Mouse (Mus musculus) lung, adult 2 months (tissue): ENCODE measurements at regions not wholly inside any gene's neighbourhood (a gene's known extent, or its start where the extent isn't known, plus 50 kb on each side); places are given as distances from the start of the nearest gene placed in this dataset.

Experiments
- DNase-seq: peaks from one replicate; pipeline ENCODE4 v3.0.0; 2022
- H3K4me1 ChIP-seq: fragments of 200-500 bp; 2 replicates; pipeline ENCODE4 v1.6.1; 2011; ENCODE audit warnings: low read length; ENCODE audit not compliant: control insufficient read depth, insufficient read depth
- H3K4me3 ChIP-seq: fragments of 200-500 bp; replicated peaks from 2 replicates; pipeline ENCODE3; 2011; ENCODE audit warnings: low read depth, mild to moderate bottlenecking, control low read depth, low read length; ENCODE audit errors: extremely low read depth
- CTCF ChIP-seq: fragments of 200-500 bp; IDR thresholded peaks from 2 replicates; pipeline ENCODE4 v1.5.1; 2011; ENCODE audit warnings: mild to moderate bottlenecking, low read length, control low read depth; ENCODE audit not compliant: insufficient read depth
- POLR2A ChIP-seq: fragments of 200-500 bp; IDR thresholded peaks from 2 replicates; pipeline ENCODE4 v1.6.1; 2011; ENCODE audit warnings: low read depth, mild to moderate bottlenecking, control low read depth, low read length, borderline replicate concordance; ENCODE audit errors: extremely low read depth
- WGBS: fragments of 180-500 bp; shearing (Covaris S2); methylation state at CpG from one replicate; pipeline ENCODE4 v1.1.7; 2018; 5-methylcytosine and 5-hydroxymethylcytosine counted together

DNA sequence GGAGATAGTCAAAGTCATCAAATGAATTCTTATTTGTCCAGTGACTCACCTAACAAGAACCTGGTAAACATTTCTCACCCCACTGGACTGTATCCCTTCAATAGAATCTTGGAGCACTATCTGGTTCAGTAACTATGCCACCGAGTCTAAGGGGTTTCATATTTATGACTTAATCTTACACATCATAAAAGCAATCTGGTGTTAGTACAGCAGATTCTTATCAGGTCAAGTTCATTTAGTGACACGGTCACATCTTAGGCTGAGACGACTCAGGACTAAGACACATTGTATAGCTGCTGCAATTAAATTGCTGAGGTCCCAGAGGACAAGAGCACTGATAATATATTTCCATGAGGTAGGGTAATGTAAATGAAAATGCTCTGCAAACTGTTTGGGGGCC, 57.4 kb upstream of the Tmem26 start:
- H3K4me1 ChIP-seq, result no peaks in the 10 kb centered on the region
- WGBS, result 71% methylated on average over 3 of the region's 3 CpGs
- H3K4me3 ChIP-seq, result no peak overlapping the region
- DNase-seq, result no peak
- TF ChIP-seq POLR2A (no peak), CTCF (no peak)

DNA sequence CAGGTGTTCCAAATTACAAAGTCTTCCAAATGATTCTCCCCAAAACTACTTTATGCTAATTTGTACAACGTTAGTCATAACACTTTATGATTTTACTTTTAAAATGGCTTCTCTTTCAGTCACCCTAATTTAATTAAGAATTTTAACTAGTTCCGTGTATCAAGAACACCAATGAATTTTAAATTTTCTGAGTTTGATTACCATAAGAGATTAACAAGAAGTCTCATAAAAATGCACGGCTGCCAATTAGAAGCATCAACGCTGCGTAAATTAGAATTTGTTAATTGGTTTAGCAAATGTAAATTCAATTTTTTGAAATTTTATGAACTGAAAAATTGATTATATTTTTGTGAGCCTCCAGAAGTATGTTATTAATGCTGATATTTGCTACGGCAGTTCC, 54.1 kb upstream of the Tmem26 start:
- H3K4me1 ChIP-seq, result no peaks in the 10 kb centered on the region
- DNase-seq, result no peak
- 92% methylated on average over 6 of the region's 6 CpGs for WGBS
- no peak overlapping the region for H3K4me3 ChIP-seq
- TF ChIP-seq POLR2A (no peak), CTCF (no peak)

GRCm38 (mm10) chr10:68669992-68670391, 53.5 kb upstream of the Tmem26 start:
- no peak for DNase-seq
- no peak for TF ChIP-seq POLR2A
- TF ChIP-seq CTCF, result no peak
- WGBS, result 82% methylated on average over 3 of the region's 3 CpGs
- no peak overlapping the region for H3K4me3 ChIP-seq
- no peaks in the 10 kb centered on the region for H3K4me1 ChIP-seq

GRCm38 (mm10) chr10:68672291-68672690, 51.2 kb upstream of the Tmem26 start:
- Histone ChIP-seq H3K4me1 (no peaks in the 10 kb centered on the region), H3K4me3 (no peak overlapping the region)
- no peak for DNase-seq
- 66% methylated on average over 12 of the region's 12 CpGs for WGBS
- TF ChIP-seq CTCF (no peak), POLR2A (no peak)

- 56% methylated on average over 9 of the region's 9 CpGs for WGBS
- no peaks in the 10 kb centered on the region for H3K4me1 ChIP-seq
- no peak for DNase-seq
- H3K4me3 ChIP-seq, result no peak overlapping the region
- TF ChIP-seq POLR2A, result no peak
- TF ChIP-seq CTCF, result no peak
Observed at GRCm38 (mm10) chr10:68673102-68673872, 50.2 kb upstream of the Tmem26 start.
